Mouse (Mus musculus) bone marrow macrophage, adult 2 months (primary cell): ENCODE data around the gene Kdm4a.

Source experiments
- CTCF ChIP-seq: IDR thresholded peaks from 2 replicates; pipeline ENCODE4 v1.5.1; 2012; ENCODE audit warnings: low read depth, mild to moderate bottlenecking, low read length, moderate library complexity
- POLR2A ChIP-seq: IDR thresholded peaks from 2 replicates; pipeline ENCODE4 v1.6.1; 2012; ENCODE audit warnings: mild to moderate bottlenecking, low read depth, low read length, borderline replicate concordance

DNA sequence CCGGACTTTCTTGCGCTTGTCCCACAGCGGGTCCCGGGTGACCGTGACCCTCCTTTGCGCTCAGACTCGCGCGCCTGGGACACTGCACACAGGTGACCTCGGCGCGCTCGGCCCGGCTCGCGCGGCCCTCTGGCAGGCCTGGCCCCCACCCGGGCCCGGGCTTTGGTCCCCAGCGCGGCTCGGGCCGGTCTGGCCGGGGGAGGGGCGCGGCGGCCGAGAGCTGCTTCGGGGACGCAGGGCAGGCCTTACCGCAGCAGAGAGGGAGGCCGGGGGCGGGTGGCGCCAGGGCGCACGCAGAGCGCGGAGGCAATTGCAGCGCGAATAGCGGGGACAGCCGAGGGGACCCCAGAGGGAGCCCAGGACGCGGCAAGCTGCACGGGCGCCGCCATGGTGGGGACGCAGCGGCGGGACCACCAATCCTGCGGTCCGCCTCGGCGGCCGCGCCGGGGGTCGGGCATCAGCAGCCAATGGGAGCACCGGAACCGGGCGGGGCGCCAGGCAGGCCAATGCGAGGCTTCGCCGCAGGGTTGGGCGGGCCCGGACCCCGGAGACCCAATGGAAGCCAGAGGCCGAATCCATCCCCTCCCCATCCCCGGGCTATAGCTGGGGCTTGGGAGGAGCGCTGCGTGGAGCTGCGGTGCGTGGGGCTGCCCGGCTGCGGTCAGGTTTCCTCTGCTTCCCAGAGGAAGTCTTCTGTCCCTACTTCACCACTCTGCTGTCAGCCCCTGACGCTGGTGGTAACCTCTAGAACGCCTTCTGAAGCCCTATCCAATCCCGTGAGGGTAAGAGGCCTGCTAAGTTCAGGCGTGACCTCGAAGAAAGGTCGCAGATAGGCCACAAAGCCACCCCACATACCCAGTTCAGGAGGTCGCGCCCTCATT is 45.1 kb downstream of the Kdm4a start, which contains the start of gene St3gal3:
- TF ChIP-seq CTCF (no peak), POLR2A (no peak)
